Mouse (Mus musculus) ES-CJ7 (cell line): ENCODE measurements at regions not wholly inside any gene's neighbourhood (a gene's known extent, or its start where the extent isn't known, plus 50 kb on each side); places are given as distances from the start of the nearest gene placed in this dataset.

Experiments
- DNase-seq: peaks from one replicate; pipeline ENCODE4 v3.0.0; 2011; ENCODE audit warnings: low read depth, low spot score

DNA sequence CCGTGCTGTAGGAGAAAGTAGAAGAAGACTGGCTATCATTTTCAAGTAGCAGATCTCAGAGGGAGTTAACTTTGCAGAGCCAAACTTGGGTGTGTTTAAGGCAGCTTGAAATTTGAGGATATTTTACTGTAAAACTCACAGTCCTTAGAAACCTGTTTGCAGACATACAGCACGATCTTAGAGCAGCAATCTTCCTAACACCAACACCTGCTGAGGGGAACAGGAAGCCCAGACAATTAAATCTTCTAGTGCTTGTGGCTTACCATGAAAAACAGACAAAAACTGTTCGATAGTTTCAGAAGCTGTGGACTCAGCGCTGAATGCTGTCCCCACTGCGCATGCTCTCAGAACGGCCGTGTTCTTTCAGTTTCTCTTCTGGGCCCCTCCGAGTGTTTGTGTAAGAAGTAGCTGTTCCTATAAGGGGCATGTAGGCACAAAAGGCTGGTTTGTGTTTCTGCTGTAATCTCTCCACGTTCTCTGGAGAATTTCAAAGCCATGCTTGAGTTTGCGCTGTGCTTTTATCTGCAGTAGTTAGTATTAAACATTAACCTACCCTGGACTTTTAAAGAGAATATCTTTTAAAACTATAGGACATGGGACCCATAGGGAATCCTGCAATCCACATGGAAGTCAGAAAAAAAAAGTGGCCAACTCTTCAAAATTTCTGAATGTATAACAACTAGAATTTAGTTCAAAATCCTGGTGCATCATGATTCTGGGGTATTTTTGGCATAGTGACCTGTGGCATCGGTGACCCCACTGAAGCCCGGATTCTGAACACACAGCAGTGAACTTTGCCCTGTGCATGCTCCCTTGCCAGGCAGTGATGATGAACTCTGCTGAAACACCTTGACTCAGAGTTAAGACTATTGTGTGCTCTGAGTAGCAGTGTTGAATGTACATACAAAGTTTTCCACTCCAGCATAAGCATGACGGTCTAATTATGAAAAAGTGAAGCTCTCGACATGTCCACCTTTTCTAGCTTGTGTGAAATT, 584.4 kb downstream of the Etnk1 start:
- no peak for DNase-seq

DNA sequence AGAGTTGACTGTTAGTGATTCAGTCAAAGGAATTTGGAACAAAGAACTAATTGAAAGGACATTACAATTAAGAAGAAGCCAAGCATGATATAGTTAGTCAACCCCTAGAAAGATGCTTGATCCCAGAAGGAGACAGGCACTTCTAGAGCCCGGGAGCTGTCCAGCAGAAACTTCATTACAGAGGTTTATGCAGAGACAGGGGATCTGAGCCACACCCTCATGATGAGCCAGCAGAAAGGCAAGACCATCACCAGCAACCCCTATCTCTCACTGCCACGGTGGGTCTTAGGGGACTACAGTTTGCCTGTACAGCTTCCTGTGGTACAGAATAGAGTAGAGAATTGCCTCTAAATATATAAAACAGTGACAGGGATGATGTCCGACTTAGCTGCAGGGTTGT, 590.4 kb downstream of the Etnk1 start:
- peak; percentile 6 for DNase-seq

DNA sequence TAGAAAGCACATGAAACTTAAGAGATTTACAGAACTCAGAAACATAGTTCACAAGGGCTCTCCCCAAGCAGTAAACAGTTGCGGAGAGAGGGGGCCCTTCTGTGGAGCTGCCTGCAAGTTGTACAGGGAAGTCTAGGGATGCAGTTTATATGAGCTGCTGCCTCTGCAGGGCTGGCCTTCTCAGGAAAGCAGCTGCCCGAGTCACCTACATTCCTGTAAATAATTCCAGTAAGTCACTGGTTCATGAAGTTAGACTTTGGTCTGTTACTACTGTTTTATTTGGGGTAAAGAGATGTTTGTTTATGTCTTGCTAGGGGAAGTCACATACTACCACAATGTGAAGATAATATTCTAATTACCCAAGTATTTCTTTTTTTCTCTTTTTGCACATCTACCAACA, 601.1 kb downstream of the Etnk1 start:
- DNase-seq = no peak
